Mouse (Mus musculus) kidney, postnatal 0 days (tissue): ENCODE results near the gene Ttc24. TPM values are rescaled to one million over a fixed set of nuclear protein-coding genes. Genes with fewer than 3 reads are reported as not detected.
A peak's percentile ranks its signal among the peaks of the same experiment; 100 is the strongest.

Source experiments
- ATAC-seq: fragments of 200-750 bp; cut with Nextera tagmentation; replicated peaks from 2 replicates; pipeline ENCODE4 v1.8.0; 2017; ENCODE audit warnings: low read depth, moderate number of reproducible peaks, moderate TSS enrichment, moderate library complexity; ENCODE audit not compliant: low FRiP score
- DNase-seq: peaks from one replicate; pipeline ENCODE4 v3.0.0-alpha.2; 2016; ENCODE audit warnings: low spot score
- H3K27ac ChIP-seq: fragments of 300-500 bp; sonication (generic); 2 replicates; pipeline ENCODE4 v1.5.1; 2014; ENCODE audit warnings: mild to moderate bottlenecking
- H3K27me3 ChIP-seq: fragments of 300-500 bp; sonication (generic); 2 replicates; pipeline ENCODE4 v1.6.1; 2014; ENCODE audit warnings: low read length, mixed read lengths; ENCODE audit not compliant: insufficient read depth
- H3K36me3 ChIP-seq: fragments of 300-500 bp; sonication (generic); 2 replicates; pipeline ENCODE4 v1.6.1; 2014; ENCODE audit warnings: low read length, mixed read lengths; ENCODE audit not compliant: insufficient read depth
- H3K4me1 ChIP-seq: fragments of 300-500 bp; sonication (generic); replicated peaks from 2 replicates; pipeline ENCODE4 v1.6.1; 2014; ENCODE audit warnings: antibody characterized with exemption, low read length, mixed read lengths; ENCODE audit not compliant: insufficient read depth
- H3K4me2 ChIP-seq: fragments of 300-500 bp; sonication (generic); 2 replicates; pipeline ENCODE4 v1.6.1; 2014; ENCODE audit warnings: mild to moderate bottlenecking, low read length, moderate library complexity, mixed read lengths
- H3K4me3 ChIP-seq: fragments of 300-500 bp; sonication (generic); replicated peaks from 2 replicates; pipeline ENCODE4 v1.5.1; 2014; ENCODE audit warnings: low read depth, low read length
- H3K9ac ChIP-seq: fragments of 300-500 bp; sonication (generic); 2 replicates; pipeline ENCODE4 v1.6.1; 2014; ENCODE audit warnings: low read depth, low read length
- H3K9me3 ChIP-seq: fragments of 300-500 bp; sonication (generic); replicated peaks from 2 replicates; pipeline ENCODE4 v1.6.1; 2016; ENCODE audit warnings: low read length, inconsistent platforms, mixed read lengths
- CTCF ChIP-seq: IDR thresholded peaks from 2 replicates; pipeline ENCODE4 v1.5.1; 2016; ENCODE audit warnings: antibody characterized with exemption, low read depth, mild to moderate bottlenecking, moderate library complexity
- WGBS: fragments of 180-500 bp; shearing (Covaris S2); extraction: QIAGEN DNeasy Blood & Tissue Kit; methylation state at CpG from one replicate; pipeline ENCODE4 v1.1.7; 2014; 5-methylcytosine and 5-hydroxymethylcytosine counted together
- polyA plus RNA-seq: library from polyadenylated mRNA; unstranded; fragments of >200 nt; fragmentation: Nextera tagmentation; extraction: Ambion mirVana; gene quantifications from 2 replicates; pipeline ENCODE4 v1.2.1, GENCODE M21; 2015

Gene Ttc24
- polyA plus RNA-seq, 1 experiment from 2014 or later, result not detected

DNA sequence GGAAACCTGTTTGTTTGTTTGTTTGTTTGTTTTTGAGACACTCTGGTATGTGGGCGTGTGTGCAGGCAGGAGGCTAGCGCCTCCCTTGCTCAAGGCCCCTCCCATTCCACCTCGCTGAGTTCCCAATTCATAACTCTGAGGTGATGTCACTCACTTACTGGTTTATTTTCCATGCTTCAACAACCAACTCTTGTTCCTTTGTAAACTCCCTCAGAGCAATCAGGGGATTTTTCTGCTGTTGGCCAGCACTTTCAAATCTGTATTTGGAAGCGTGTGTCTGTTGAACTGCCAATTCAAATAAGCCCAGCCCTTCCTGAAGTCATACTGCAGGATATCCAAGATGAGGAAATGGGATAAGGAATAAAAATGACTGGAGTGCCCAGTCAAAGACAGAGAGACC is 4.6 kb upstream of the Ttc24 start:
- Histone ChIP-seq H3K4me2 (peak overlapping the region; percentile 82), H3K27ac (no peak overlapping the region), H3K4me3 (peak overlapping the region; percentile 63), H3K9me3 (no peaks in the 10 kb centered on the region), H3K4me1 (peaks cover 6% of the 10 kb centered on the region; the same call in 1 of the 2 replicates), H3K9ac (peak overlapping the region; percentile 19; the same call in 1 of the 2 replicates), H3K36me3 (no peaks in the 10 kb centered on the region), H3K27me3 (no peaks in the 10 kb centered on the region)
- DNase-seq, result peak; percentile 19
- TF ChIP-seq CTCF, result no peak
- WGBS, result 10% methylated on average over 4 of the region's 4 CpGs
- ATAC-seq, result no peak

- no peak for TF ChIP-seq CTCF
- no peaks in the 10 kb centered on the region for H3K27me3 ChIP-seq
- H3K4me2 ChIP-seq, result peak overlapping the region; percentile 82
- no peak overlapping the region for H3K27ac ChIP-seq
- no peaks in the 10 kb centered on the region for H3K36me3 ChIP-seq
- peak overlapping the region; percentile 63 for H3K4me3 ChIP-seq
- H3K9me3 ChIP-seq, result no peaks in the 10 kb centered on the region
- 2% methylated on average over 13 of the region's 13 CpGs for WGBS
- ATAC-seq, result no peak
- peak overlapping the region; percentile 19; the same call in 1 of the 2 replicates for H3K9ac ChIP-seq
- DNase-seq, result no peak
- peaks cover 6% of the 10 kb centered on the region; the same call in 1 of the 2 replicates for H3K4me1 ChIP-seq
Observed at GRCm38 (mm10) chr3:88082224-88082618, 4.1 kb upstream of the Ttc24 start.

DNA sequence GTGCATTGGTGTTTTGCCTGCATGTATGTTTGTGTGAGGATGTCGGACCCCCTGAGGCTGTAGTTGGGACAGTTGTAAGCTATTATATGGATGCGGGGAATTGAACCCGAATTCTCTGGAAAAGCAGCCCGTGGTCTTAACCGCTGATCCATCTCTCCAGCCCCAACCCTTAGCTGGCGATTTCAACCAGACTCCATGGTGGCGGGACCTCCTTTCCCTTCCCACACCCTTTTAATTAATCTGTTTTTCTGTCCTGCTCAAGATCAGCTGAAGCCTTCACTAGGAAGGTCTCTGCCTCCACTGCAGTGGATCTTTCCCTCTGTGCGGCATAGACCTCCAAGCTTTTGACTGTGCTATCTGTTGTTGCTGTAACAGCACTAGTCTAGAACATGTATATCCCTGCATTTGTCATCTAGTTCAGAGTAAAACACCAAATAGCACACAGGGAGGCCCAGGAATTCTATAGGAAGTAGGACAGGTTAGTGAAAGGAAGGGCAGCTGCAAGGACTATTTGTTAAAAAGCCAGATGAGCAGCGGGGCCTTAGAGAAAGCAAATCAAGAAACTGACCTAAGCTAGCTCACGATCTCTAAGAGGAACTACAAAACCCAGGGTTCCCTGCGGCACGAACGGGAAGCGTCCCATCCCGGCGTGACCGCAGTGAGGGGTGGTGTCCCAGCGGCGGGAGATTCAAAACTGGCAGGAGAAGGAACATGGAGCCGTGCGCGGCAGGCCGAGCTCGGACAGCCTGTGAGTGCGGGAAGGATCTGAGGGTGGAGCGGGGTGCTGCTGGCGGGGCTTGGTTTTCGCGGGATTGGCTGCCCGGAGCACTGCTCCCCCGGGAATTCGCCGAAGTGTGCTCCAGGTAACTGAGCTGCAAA is 3.5 kb upstream of the Ttc24 start, which contains the start of gene Iqgap3:
Gene Iqgap3, plus strand, starts transcription at position 627 of the 879 bp plus-strand sequence.
- H3K4me3 ChIP-seq, result peak within 1 kb of the TSS; percentile 63
- 18% methylated on average over 33 of the region's 33 CpGs for WGBS
- peaks cover 6% of the 10 kb centered on the region; the same call in 1 of the 2 replicates for H3K4me1 ChIP-seq
- DNase-seq (peak; percentile 95), ATAC-seq (peak; percentile 77)
- no peaks in the 10 kb centered on the region for H3K9me3 ChIP-seq
- no peaks in the 10 kb centered on the region for H3K27me3 ChIP-seq
- no peak for TF ChIP-seq CTCF
- H3K9ac ChIP-seq, result peak within 1 kb of the TSS; percentile 19; the same call in 1 of the 2 replicates
- no peaks in the 10 kb centered on the region for H3K36me3 ChIP-seq
- H3K27ac ChIP-seq, result no peak within 1 kb of the TSS
- peak within 1 kb of the TSS; percentile 82 for H3K4me2 ChIP-seq

GRCm38 (mm10) chr3:88077441-88077840 is 663 bp downstream of the Ttc24 start:
- Histone ChIP-seq H3K4me3 (no peak overlapping the region), H3K9ac (no peak overlapping the region), H3K9me3 (no peaks in the 10 kb centered on the region), H3K27me3 (no peaks in the 10 kb centered on the region), H3K4me2 (no peak overlapping the region), H3K27ac (no peak overlapping the region), H3K4me1 (peaks cover 6% of the 10 kb centered on the region; the same call in 1 of the 2 replicates), H3K36me3 (no peaks in the 10 kb centered on the region)
- ATAC-seq (no peak), DNase-seq (no peak)
- 47% methylated on average over 8 of the region's 8 CpGs for WGBS
- no peak for TF ChIP-seq CTCF

- H3K9me3 ChIP-seq, result no peaks in the 10 kb centered on the region
- TF ChIP-seq CTCF, result no peak
- H3K27me3 ChIP-seq, result no peaks in the 10 kb centered on the region
- 78% methylated on average over 8 of the region's 8 CpGs for WGBS
- no peak for DNase-seq
- no peaks in the 10 kb centered on the region for H3K4me1 ChIP-seq
- H3K9ac ChIP-seq, result no peak overlapping the region
- H3K4me3 ChIP-seq, result no peak overlapping the region
- no peaks in the 10 kb centered on the region for H3K36me3 ChIP-seq
- ATAC-seq, result no peak
- H3K27ac ChIP-seq, result no peak overlapping the region
- no peak overlapping the region for H3K4me2 ChIP-seq
Observed at GRCm38 (mm10) chr3:88074766-88075165, 3.3 kb downstream of the Ttc24 start.

GRCm38 (mm10) chr3:88074351-88074750 is 3.8 kb downstream of the Ttc24 start:
- 60% methylated on average over 2 of the region's 2 CpGs for whole genome bisulfite sequencing
- Histone ChIP-seq H3K27ac (no peak overlapping the region), H3K4me3 (no peak overlapping the region), H3K9me3 (no peaks in the 10 kb centered on the region), H3K27me3 (no peaks in the 10 kb centered on the region), H3K9ac (no peak overlapping the region), H3K4me2 (no peak overlapping the region), H3K36me3 (no peaks in the 10 kb centered on the region), H3K4me1 (no peaks in the 10 kb centered on the region)
- no peak for ATAC-seq
- DNase-seq, result no peak
- TF ChIP-seq CTCF, result no peak
